Mouse (Mus musculus): ENCODE data around the gene Crocc. TPM values are rescaled to one million over a fixed set of nuclear protein-coding genes. Genes with fewer than 3 reads are reported as not detected.

Crocc gene
- polyA plus RNA-seq, 1 experiment from 2014 or later, result 14.3 TPM

GRCm38 (mm10) chr4:140993846-140994245 lies 66.5 kb downstream of the Crocc start:
- Histone ChIP-seq H3K27ac (ENCODE audit: low read depth, low read length) (no peak overlapping the region), H3K9me3 (ENCODE audit: control insufficient read depth, low read length) (no peaks in the 10 kb centered on the region), H3K4me2 (ENCODE audit: low read depth, low read length, severe bottlenecking) (no peak overlapping the region), H3K4me3 (ENCODE audit: low read depth, low read length) (no peak overlapping the region), H3K27me3 (ENCODE audit: control insufficient read depth, insufficient read depth, low read length) (no peaks in the 10 kb centered on the region), H3K4me1 (replicated peaks; ENCODE audit: control insufficient read depth, insufficient read depth, low read length) (no peaks in the 10 kb centered on the region), H3K36me3 (ENCODE audit: control insufficient read depth, insufficient read depth, low read length) (no peaks in the 10 kb centered on the region; the same call in 1 of the 2 replicates), H3K9ac (ENCODE audit: low read length) (no peak overlapping the region)
- 87% methylated on average over 8 of the region's 8 CpGs for WGBS
- ATAC-seq (replicated peaks; ENCODE audit: low FRiP score), result no peak
- no peak for DNase-seq (ENCODE audit: low spot score)

GRCm38 (mm10) chr4:140992215-140992614 lies 68.1 kb downstream of the Crocc start:
- DNase-seq (ENCODE audit: low spot score), result no peak

GRCm38 (mm10) chr4:140989447-140989846 lies 70.9 kb downstream of the Crocc start:
- WGBS, result 92% methylated on average over 14 of the region's 14 CpGs
- peaks cover 3% of the 10 kb centered on the region; the same call in 1 of the 2 replicates for H3K4me1 ChIP-seq (replicated peaks; ENCODE audit: control insufficient read depth, insufficient read depth, low read length)
- no peaks in the 10 kb centered on the region for H3K9me3 ChIP-seq (ENCODE audit: control insufficient read depth, low read length)
- H3K27me3 ChIP-seq (ENCODE audit: control insufficient read depth, insufficient read depth, low read length), result no peaks in the 10 kb centered on the region
- H3K36me3 ChIP-seq (ENCODE audit: control insufficient read depth, insufficient read depth, low read length), result no peaks in the 10 kb centered on the region; the same call in 1 of the 2 replicates
- no peak overlapping the region for H3K9ac ChIP-seq (ENCODE audit: low read length)
- H3K27ac ChIP-seq (ENCODE audit: low read depth, low read length), result no peak overlapping the region
- H3K4me2 ChIP-seq (ENCODE audit: low read depth, low read length, severe bottlenecking), result no peak overlapping the region
- H3K4me3 ChIP-seq (ENCODE audit: low read depth, low read length), result no peak overlapping the region
- DNase-seq (ENCODE audit: low spot score), result no peak
- no peak for ATAC-seq (replicated peaks; ENCODE audit: low FRiP score)

More at GRCm38 (mm10) chr4:140992215-140992614, 68.1 kb downstream of the Crocc start:
- ATAC-seq (replicated peaks; ENCODE audit: low FRiP score), result no peak
- 89% methylated on average over 20 of the region's 20 CpGs for WGBS
- no peaks in the 10 kb centered on the region for H3K27me3 ChIP-seq (ENCODE audit: control insufficient read depth, insufficient read depth, low read length)
- peaks cover 1% of the 10 kb centered on the region; the same call in 1 of the 2 replicates for H3K4me1 ChIP-seq (replicated peaks; ENCODE audit: control insufficient read depth, insufficient read depth, low read length)
- H3K9me3 ChIP-seq (ENCODE audit: control insufficient read depth, low read length), result no peaks in the 10 kb centered on the region
- no peak overlapping the region for H3K27ac ChIP-seq (ENCODE audit: low read depth, low read length)
- no peak overlapping the region for H3K4me3 ChIP-seq (ENCODE audit: low read depth, low read length)
- no peak overlapping the region for H3K4me2 ChIP-seq (ENCODE audit: low read depth, low read length, severe bottlenecking)
- no peaks in the 10 kb centered on the region; the same call in 1 of the 2 replicates for H3K36me3 ChIP-seq (ENCODE audit: control insufficient read depth, insufficient read depth, low read length)
- no peak overlapping the region for H3K9ac ChIP-seq (ENCODE audit: low read length)

GRCm38 (mm10) chr4:140988706-140989290 lies 71.6 kb downstream of the Crocc start:
- 57% methylated on average over 7 of the region's 7 CpGs for WGBS
- Histone ChIP-seq H3K27ac (ENCODE audit: low read depth, low read length) (no peak overlapping the region), H3K4me3 (ENCODE audit: low read depth, low read length) (no peak overlapping the region), H3K36me3 (ENCODE audit: control insufficient read depth, insufficient read depth, low read length) (no peaks in the 10 kb centered on the region; the same call in 1 of the 2 replicates), H3K9ac (ENCODE audit: low read length) (no peak overlapping the region), H3K9me3 (ENCODE audit: control insufficient read depth, low read length) (no peaks in the 10 kb centered on the region), H3K27me3 (ENCODE audit: control insufficient read depth, insufficient read depth, low read length) (no peaks in the 10 kb centered on the region), H3K4me2 (ENCODE audit: low read depth, low read length, severe bottlenecking) (no peak overlapping the region), H3K4me1 (replicated peaks; ENCODE audit: control insufficient read depth, insufficient read depth, low read length) (peaks cover 3% of the 10 kb centered on the region; the same call in 1 of the 2 replicates)
- ATAC-seq (replicated peaks; ENCODE audit: low FRiP score) (no peak), DNase-seq (ENCODE audit: low spot score) (no peak)

GRCm38 (mm10) chr4:140987476-140987875 lies 72.9 kb downstream of the Crocc start:
- Histone ChIP-seq H3K4me2 (ENCODE audit: low read depth, low read length, severe bottlenecking) (peak overlapping the region; percentile 84), H3K9ac (ENCODE audit: low read length) (peak overlapping the region; percentile 90), H3K9me3 (ENCODE audit: control insufficient read depth, low read length) (no peaks in the 10 kb centered on the region), H3K27ac (ENCODE audit: low read depth, low read length) (no peak overlapping the region), H3K4me3 (ENCODE audit: low read depth, low read length) (peak overlapping the region; percentile 84), H3K36me3 (ENCODE audit: control insufficient read depth, insufficient read depth, low read length) (no peaks in the 10 kb centered on the region), H3K4me1 (replicated peaks; ENCODE audit: control insufficient read depth, insufficient read depth, low read length) (peaks cover 3% of the 10 kb centered on the region; the same call in 1 of the 2 replicates), H3K27me3 (ENCODE audit: control insufficient read depth, insufficient read depth, low read length) (no peaks in the 10 kb centered on the region)
- no peak for ATAC-seq (replicated peaks; ENCODE audit: low FRiP score)
- DNase-seq (ENCODE audit: low spot score), result no peak
- WGBS, result 36% methylated on average over 7 of the region's 7 CpGs

GRCm38 (mm10) chr4:140986711-140987395 lies 73.5 kb downstream of the Crocc start, which contains the start of gene Atp13a2:
Gene Atp13a2 (plus strand): TSS chr4:140986873.
- Histone ChIP-seq H3K4me1 (replicated peaks; ENCODE audit: control insufficient read depth, insufficient read depth, low read length) (peaks cover 3% of the 10 kb centered on the region; the same call in 1 of the 2 replicates), H3K4me2 (ENCODE audit: low read depth, low read length, severe bottlenecking) (peak within 1 kb of the TSS; percentile 84), H3K4me3 (ENCODE audit: low read depth, low read length) (peak within 1 kb of the TSS; percentile 84), H3K36me3 (ENCODE audit: control insufficient read depth, insufficient read depth, low read length) (no peaks in the 10 kb centered on the region), H3K27ac (ENCODE audit: low read depth, low read length) (no peak within 1 kb of the TSS), H3K27me3 (ENCODE audit: control insufficient read depth, insufficient read depth, low read length) (no peaks in the 10 kb centered on the region), H3K9ac (ENCODE audit: low read length) (peak within 1 kb of the TSS; percentile 90), H3K9me3 (ENCODE audit: control insufficient read depth, low read length) (no peaks in the 10 kb centered on the region)
- WGBS, result under 1% methylated on average over 58 of the region's 58 CpGs
- ATAC-seq (replicated peaks; ENCODE audit: low FRiP score) (peak; percentile 94), DNase-seq (ENCODE audit: low spot score) (peak; percentile 94)

GRCm38 (mm10) chr4:140986024-140986710 lies 74.2 kb downstream of the Crocc start:
- peak overlapping the region; percentile 84 for H3K4me2 ChIP-seq (ENCODE audit: low read depth, low read length, severe bottlenecking)
- H3K36me3 ChIP-seq (ENCODE audit: control insufficient read depth, insufficient read depth, low read length), result no peaks in the 10 kb centered on the region
- peaks cover 3% of the 10 kb centered on the region; the same call in 1 of the 2 replicates for H3K4me1 ChIP-seq (replicated peaks; ENCODE audit: control insufficient read depth, insufficient read depth, low read length)
- no peaks in the 10 kb centered on the region; the same call in 1 of the 2 replicates for H3K9me3 ChIP-seq (ENCODE audit: control insufficient read depth, low read length)
- H3K27ac ChIP-seq (ENCODE audit: low read depth, low read length), result no peak overlapping the region
- 19% methylated on average over 13 of the region's 15 CpGs for WGBS
- peak; percentile 26 for ATAC-seq (replicated peaks; ENCODE audit: low FRiP score)
- H3K27me3 ChIP-seq (ENCODE audit: control insufficient read depth, insufficient read depth, low read length), result no peaks in the 10 kb centered on the region
- H3K9ac ChIP-seq (ENCODE audit: low read length), result peak overlapping the region; percentile 90
- no peak for DNase-seq (ENCODE audit: low spot score)
- peak overlapping the region; percentile 84 for H3K4me3 ChIP-seq (ENCODE audit: low read depth, low read length)

GRCm38 (mm10) chr4:140984544-140984943 lies 75.8 kb downstream of the Crocc start:
- Histone ChIP-seq H3K36me3 (ENCODE audit: control insufficient read depth, insufficient read depth, low read length) (peaks cover 3% of the 10 kb centered on the region; the same call in 1 of the 2 replicates), H3K27ac (ENCODE audit: low read depth, low read length) (no peak overlapping the region), H3K27me3 (ENCODE audit: control insufficient read depth, insufficient read depth, low read length) (no peaks in the 10 kb centered on the region), H3K9ac (ENCODE audit: low read length) (no peak overlapping the region), H3K4me3 (ENCODE audit: low read depth, low read length) (no peak overlapping the region), H3K4me2 (ENCODE audit: low read depth, low read length, severe bottlenecking) (no peak overlapping the region), H3K4me1 (replicated peaks; ENCODE audit: control insufficient read depth, insufficient read depth, low read length) (peaks cover 3% of the 10 kb centered on the region; the same call in 1 of the 2 replicates), H3K9me3 (ENCODE audit: control insufficient read depth, low read length) (no peaks in the 10 kb centered on the region; the same call in 1 of the 2 replicates)
- DNase-seq (ENCODE audit: low spot score), result no peak
- ATAC-seq (replicated peaks; ENCODE audit: low FRiP score), result no peak
- WGBS, result 86% methylated on average over 6 of the region's 6 CpGs
